Mouse (Mus musculus): Measurements from ENCODE around the gene Tgm1.

DNA sequence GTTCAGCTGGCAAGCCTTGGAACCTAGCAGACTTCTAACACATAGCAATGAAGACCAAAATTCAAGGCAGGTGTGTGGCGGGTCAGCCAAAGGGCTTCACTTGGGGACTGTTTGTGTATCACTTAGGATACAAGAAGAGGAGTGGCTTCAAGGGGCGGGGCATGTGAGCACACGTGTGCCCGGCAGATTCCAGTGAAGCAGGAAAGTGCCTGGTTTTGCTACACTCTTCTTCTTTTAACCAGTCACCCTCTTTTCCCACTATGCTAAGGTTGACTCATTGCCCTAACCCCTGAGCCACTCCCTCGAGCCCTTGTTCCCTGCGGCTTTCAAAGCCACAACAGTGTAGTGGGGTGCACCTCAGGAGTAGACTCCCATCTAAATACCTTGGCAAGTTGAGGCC, 1.2 kb upstream of the Tgm1 start:
- TF ChIP-seq CTCF (IDR thresholded peaks at IDR 0.05; ENCODE audit: borderline replicate concordance, extremely low read depth, insufficient read depth, insufficient read length) = no peak
- no peak for TF ChIP-seq POLR2A (IDR thresholded peaks at IDR 0.05; ENCODE audit: borderline replicate concordance, extremely low read depth, insufficient read depth, insufficient read length, poor library complexity, severe bottlenecking)
